Mouse (Mus musculus) heart, postnatal 0 days (tissue): ENCODE measurements at regions not wholly inside any gene's neighbourhood (a gene's known extent, or its start where the extent isn't known, plus 50 kb on each side); places are given as distances from the start of the nearest gene placed in this dataset.

Experiments
- CTCF ChIP-seq: IDR thresholded peaks from 2 replicates; pipeline ENCODE4 v1.5.1; 2016; ENCODE audit warnings: antibody characterized with exemption, control low read depth, low read depth
- EP300 ChIP-seq: IDR thresholded peaks from 2 replicates; pipeline ENCODE4 v1.6.1; 2016; ENCODE audit warnings: antibody characterized with exemption, low read depth

DNA sequence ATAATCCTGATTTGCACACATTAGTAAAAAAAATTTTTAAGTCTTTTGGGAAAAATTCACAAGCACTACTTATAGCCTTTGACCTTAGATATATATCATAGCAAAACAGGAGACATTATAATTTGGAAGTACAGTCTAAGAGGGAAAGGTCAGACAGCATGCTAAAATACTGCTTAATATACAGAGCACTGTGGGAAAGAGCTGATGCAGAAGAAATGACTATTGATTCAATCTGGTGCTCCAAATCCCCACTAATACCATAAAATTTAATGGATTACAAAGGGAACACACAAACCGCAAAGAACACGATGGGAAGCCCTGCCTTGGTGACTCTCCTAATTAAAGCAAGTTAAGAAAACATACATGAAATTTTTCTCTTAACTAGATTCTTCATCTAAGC, 126.3 kb downstream of the S1pr1 start:
- TF ChIP-seq CTCF (no peak), EP300 (no peak)
